Mouse (Mus musculus) stomach, embryonic 15.5 days (tissue): Measurements from ENCODE around the gene Gm4565. TPM values are rescaled to one million over a fixed set of nuclear protein-coding genes. Genes with fewer than 3 reads are reported as not detected.
"Not testable (repeated sequence)": the region's sequence is repeated elsewhere in the genome, so short reads cannot be mapped to it uniquely, and the experiment has no call there.

ENCODE experiments used
- ATAC-seq: fragments of 200-750 bp; cut with Nextera tagmentation; 2 replicates; pipeline ENCODE4 v1.8.0; 2017; ENCODE audit warnings: low read depth, moderate number of reproducible peaks, moderate TSS enrichment; ENCODE audit not compliant: insufficient read depth, low FRiP score
- H3K27ac ChIP-seq: fragments of 300-500 bp; sonication (generic); 2 replicates; pipeline ENCODE4 v1.5.1; 2015; ENCODE audit warnings: mild to moderate bottlenecking, inconsistent platforms
- H3K27me3 ChIP-seq: fragments of 300-500 bp; sonication (generic); replicated peaks from 2 replicates; pipeline ENCODE4 v1.6.1; 2015; ENCODE audit warnings: inconsistent platforms
- H3K36me3 ChIP-seq: fragments of 300-500 bp; sonication (generic); 2 replicates; pipeline ENCODE4 v1.6.1; 2015; ENCODE audit warnings: inconsistent platforms
- H3K4me1 ChIP-seq: fragments of 300-500 bp; sonication (generic); 2 replicates; pipeline ENCODE4 v1.6.1; 2015; ENCODE audit warnings: inconsistent platforms
- H3K4me2 ChIP-seq: fragments of 300-500 bp; sonication (generic); 2 replicates; pipeline ENCODE4 v1.6.1; 2015; ENCODE audit warnings: mild to moderate bottlenecking, inconsistent platforms
- H3K4me3 ChIP-seq: fragments of 300-500 bp; sonication (generic); replicated peaks from 2 replicates; pipeline ENCODE4 v1.5.1; 2015; ENCODE audit warnings: inconsistent platforms
- H3K9ac ChIP-seq: fragments of 300-500 bp; sonication (generic); 2 replicates; pipeline ENCODE4 v1.6.1; 2015; ENCODE audit warnings: inconsistent platforms
- H3K9me3 ChIP-seq: fragments of 300-500 bp; sonication (generic); 2 replicates; pipeline ENCODE4 v1.6.1; 2016; ENCODE audit warnings: inconsistent platforms
- WGBS: fragments of 180-500 bp; shearing (Covaris S2); methylation state at CpG from one replicate; pipeline ENCODE4 v1.1.7; 2015; 5-methylcytosine and 5-hydroxymethylcytosine counted together
- polyA plus RNA-seq: library from polyadenylated mRNA; unstranded; fragments of >200 nt; fragmentation: Nextera tagmentation; extraction: Ambion mirVana; gene quantifications from 2 replicates; pipeline ENCODE4 v1.2.1, GENCODE M21; 2015

Gene Gm4565
- polyA plus RNA-seq = not detected in 2 replicates

DNA sequence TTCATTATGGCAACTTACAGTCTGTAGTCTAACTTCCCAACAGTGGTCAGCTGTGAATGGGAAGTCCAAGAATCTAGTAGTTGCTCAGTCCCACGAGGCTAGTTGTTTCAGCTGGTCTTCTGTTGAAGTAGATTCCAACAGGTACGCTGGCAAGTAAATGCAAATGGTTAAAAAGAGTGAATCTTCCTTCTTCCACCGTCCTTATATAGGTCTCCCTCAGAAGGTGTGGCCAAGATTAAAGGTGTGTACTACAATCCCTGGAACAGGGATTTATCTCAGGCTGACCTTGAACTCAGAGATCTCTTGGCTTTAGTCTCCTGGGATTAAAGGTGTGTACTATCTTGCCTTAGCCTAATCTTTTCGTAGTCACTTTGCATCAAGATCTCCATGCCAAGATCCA is at the start of gene Gm4565:
Gene Gm4565 (minus strand): TSS at position 101 of the 400 bp plus-strand sequence.
- not testable (repeated sequence) for H3K27ac ChIP-seq, H3K4me2 ChIP-seq, H3K4me3 ChIP-seq, ATAC-seq, H3K9me3 ChIP-seq, H3K36me3 ChIP-seq, H3K9ac ChIP-seq, H3K27me3 ChIP-seq, H3K4me1 ChIP-seq
- 96% methylated on average over 2 of the region's 4 CpGs for WGBS

GRCm38 (mm10) chr7:22565243-22565642 is 22.7 kb downstream of the Gm4565 start, which contains the start of gene Gm4201:
Gm4201 (minus strand) TSS chr7:22565343.
- no CpG with 5 or more reads among the region's 3 CpGs for WGBS
- H3K27ac ChIP-seq, H3K36me3 ChIP-seq, H3K4me2 ChIP-seq, ATAC-seq, H3K9ac ChIP-seq, H3K27me3 ChIP-seq, H3K4me1 ChIP-seq, H3K4me3 ChIP-seq, H3K9me3 ChIP-seq: not testable (repeated sequence)

DNA sequence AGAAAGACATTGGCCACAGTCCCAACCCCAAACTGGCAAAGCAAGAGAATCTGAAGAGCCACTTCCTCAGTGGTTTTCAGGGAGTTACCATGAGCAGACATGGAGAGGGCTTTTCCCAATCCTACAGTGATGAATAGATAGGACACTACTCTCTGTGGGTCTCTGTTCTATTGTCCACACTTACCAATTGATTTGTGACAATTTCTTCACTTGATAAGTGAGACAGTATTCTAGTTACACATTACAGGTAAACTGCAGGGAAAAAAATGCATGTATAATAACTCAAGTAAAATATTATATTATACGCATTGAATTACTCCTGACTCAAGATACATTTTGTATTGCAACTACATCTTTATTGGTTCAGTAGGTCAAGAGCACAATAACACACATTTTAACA is 53.1 kb downstream of the Gm4565 start, which contains the start of gene Gm8677:
Gene Gm8677 (minus strand): TSS at position 101 of the 400 bp plus-strand sequence.
- ATAC-seq, H3K4me2 ChIP-seq, H3K27me3 ChIP-seq, H3K27ac ChIP-seq, H3K9me3 ChIP-seq, H3K9ac ChIP-seq, H3K36me3 ChIP-seq, H3K4me3 ChIP-seq, H3K4me1 ChIP-seq: not testable (repeated sequence)
- WGBS = no CpG with 5 or more reads among the region's 1 CpGs

Other genes starting within 250 kb of the Gm4565 start
- not detected in 2 replicates for gene Gm8660, start 217.1 kb downstream of the Gm4565 start, polyA plus RNA-seq
- not detected in 2 replicates for gene Vmn1r148, start 174.5 kb downstream of the Gm4565 start, polyA plus RNA-seq
- not detected in 2 replicates for gene Vmn1r149, start 149.9 kb downstream of the Gm4565 start, polyA plus RNA-seq
- gene Gm10665, start 124.1 kb downstream of the Gm4565 start, polyA plus RNA-seq = not detected in 2 replicates
- not detected in 2 replicates for gene Vmn1r151, start 88.4 kb downstream of the Gm4565 start, polyA plus RNA-seq
- gene Vmn1r152, start 65.2 kb downstream of the Gm4565 start, polyA plus RNA-seq = not detected in 2 replicates
- gene Gm8677, start 53.2 kb downstream of the Gm4565 start, polyA plus RNA-seq = not detected in 2 replicates
- not detected in 2 replicates for gene Gm4201, start 22.8 kb downstream of the Gm4565 start, polyA plus RNA-seq
- gene Vmn1r155, start 69.9 kb upstream of the Gm4565 start, polyA plus RNA-seq = not detected in 2 replicates
- not detected in 2 replicates for gene Gm8693, start 104.2 kb upstream of the Gm4565 start, polyA plus RNA-seq
- not detected in 2 replicates for gene Gm4567, start 131.6 kb upstream of the Gm4565 start, polyA plus RNA-seq
- not detected in 2 replicates for gene Vmn1r157, start 173.6 kb upstream of the Gm4565 start, polyA plus RNA-seq
- not detected in 2 replicates for gene Vmn1r158, start 202.7 kb upstream of the Gm4565 start, polyA plus RNA-seq